Mouse (Mus musculus): ENCODE measurements around the gene Fgfrl1. TPM values are rescaled to one million over a fixed set of nuclear protein-coding genes. Genes with fewer than 3 reads are reported as not detected.
A peak's percentile ranks its signal among the peaks of the same experiment; 100 is the strongest.

Gene Fgfrl1
- polyA plus RNA-seq, 1 experiment from 2014 or later = 2.9 TPM

DNA sequence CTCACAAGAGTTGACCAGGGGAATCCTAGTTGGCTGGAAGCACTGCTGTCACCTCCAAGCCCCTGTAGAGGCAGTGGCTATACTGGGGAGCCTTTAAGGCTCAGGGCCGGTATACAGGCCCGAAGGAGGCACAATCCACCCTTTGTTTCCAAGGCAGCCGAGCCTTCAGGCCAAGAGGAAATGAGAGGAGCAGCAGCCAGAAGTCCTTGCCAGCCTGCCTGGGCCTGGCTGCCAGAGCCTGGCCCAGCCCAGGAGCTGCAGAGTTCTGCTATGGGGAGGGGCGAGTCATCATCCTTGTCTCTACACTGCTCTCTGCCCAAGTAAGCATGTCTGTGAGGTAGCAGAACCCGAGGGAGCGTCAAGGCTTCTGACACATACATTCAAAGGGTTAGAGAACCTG is 22.0 kb downstream of the Fgfrl1 start:
- no peak for ATAC-seq (ENCODE audit: low read depth)
- H3K9me3 ChIP-seq (replicated peaks; ENCODE audit: control insufficient read depth, low read length) = no peaks in the 10 kb centered on the region
- no peak overlapping the region for H3K9ac ChIP-seq (ENCODE audit: low read depth, low read length)
- H3K4me2 ChIP-seq (ENCODE audit: low read depth, low read length) = no peak overlapping the region
- H3K27ac ChIP-seq (ENCODE audit: low read length) = no peak overlapping the region
- no peaks in the 10 kb centered on the region for H3K36me3 ChIP-seq (ENCODE audit: control insufficient read depth, insufficient read depth)
- WGBS (ENCODE audit: insufficient replicate concordance) = 48% methylated on average over 6 of the region's 6 CpGs
- peaks cover 2% of the 10 kb centered on the region for H3K4me1 ChIP-seq (ENCODE audit: control insufficient read depth, low read depth, low read length)
- no peak overlapping the region for H3K4me3 ChIP-seq (ENCODE audit: low read depth, low read length)
- no peaks in the 10 kb centered on the region for H3K27me3 ChIP-seq (ENCODE audit: control insufficient read depth, insufficient read depth, low read depth, low read length)

- Histone ChIP-seq H3K4me1 (ENCODE audit: control insufficient read depth, low read depth, low read length) (no peaks in the 10 kb centered on the region), H3K4me3 (ENCODE audit: low read depth, low read length) (no peak overlapping the region)
- 59% methylated on average over 1 of the region's 1 CpGs for WGBS (ENCODE audit: insufficient replicate concordance)
Measured at GRCm38 (mm10) chr5:108715974-108716373, 23.8 kb downstream of the Fgfrl1 start.

DNA sequence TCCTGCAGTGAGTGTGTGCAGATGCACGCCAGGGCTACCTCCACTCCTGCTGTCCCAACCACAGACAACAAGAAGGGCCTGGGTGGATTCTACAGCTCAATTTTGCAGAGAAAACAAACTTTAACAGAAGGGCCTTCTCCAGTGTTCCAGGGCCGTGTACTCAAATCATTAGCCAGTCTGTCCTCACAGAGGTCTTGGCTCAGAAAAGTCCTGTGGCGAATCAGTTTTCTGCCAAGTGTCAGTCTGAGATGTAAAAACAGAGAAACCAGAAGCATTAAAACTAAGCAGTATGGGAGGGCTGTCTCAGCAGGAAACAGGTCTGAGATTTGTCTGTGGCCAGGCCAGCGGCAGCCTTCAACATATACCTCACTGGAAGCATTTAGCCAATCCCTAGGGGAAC is 25.9 kb downstream of the Fgfrl1 start:
- no peaks in the 10 kb centered on the region for H3K27me3 ChIP-seq (ENCODE audit: control insufficient read depth, insufficient read depth, low read depth, low read length)
- H3K4me1 ChIP-seq (ENCODE audit: control insufficient read depth, low read depth, low read length) = no peaks in the 10 kb centered on the region
- no peak overlapping the region for H3K4me3 ChIP-seq (ENCODE audit: low read depth, low read length)
- H3K9ac ChIP-seq (ENCODE audit: low read depth, low read length) = no peak overlapping the region
- H3K9me3 ChIP-seq (replicated peaks; ENCODE audit: control insufficient read depth, low read length) = no peaks in the 10 kb centered on the region
- H3K27ac ChIP-seq (ENCODE audit: low read length) = no peak overlapping the region
- no peak overlapping the region for H3K4me2 ChIP-seq (ENCODE audit: low read depth, low read length)
- ATAC-seq (ENCODE audit: low read depth) = no peak
- no peaks in the 10 kb centered on the region for H3K36me3 ChIP-seq (ENCODE audit: control insufficient read depth, insufficient read depth)
- 49% methylated on average over 4 of the region's 4 CpGs for WGBS (ENCODE audit: insufficient replicate concordance)

More at GRCm38 (mm10) chr5:108715974-108716373, 23.8 kb downstream of the Fgfrl1 start:
- Histone ChIP-seq H3K9ac (ENCODE audit: low read depth, low read length) (no peak overlapping the region), H3K4me2 (ENCODE audit: low read depth, low read length) (no peak overlapping the region), H3K27ac (ENCODE audit: low read length) (no peak overlapping the region), H3K27me3 (ENCODE audit: control insufficient read depth, insufficient read depth, low read depth, low read length) (no peaks in the 10 kb centered on the region), H3K9me3 (replicated peaks; ENCODE audit: control insufficient read depth, low read length) (no peaks in the 10 kb centered on the region), H3K36me3 (ENCODE audit: control insufficient read depth, insufficient read depth) (no peaks in the 10 kb centered on the region)
- no peak for ATAC-seq (ENCODE audit: low read depth)

GRCm38 (mm10) chr5:108719761-108720160 is 27.6 kb downstream of the Fgfrl1 start:
- no peak overlapping the region for H3K27ac ChIP-seq (ENCODE audit: low read length)
- H3K4me1 ChIP-seq (ENCODE audit: control insufficient read depth, low read depth, low read length) = no peaks in the 10 kb centered on the region
- H3K27me3 ChIP-seq (ENCODE audit: control insufficient read depth, insufficient read depth, low read depth, low read length) = no peaks in the 10 kb centered on the region
- no peak overlapping the region for H3K4me3 ChIP-seq (ENCODE audit: low read depth, low read length)
- H3K9ac ChIP-seq (ENCODE audit: low read depth, low read length) = no peak overlapping the region
- H3K36me3 ChIP-seq (ENCODE audit: control insufficient read depth, insufficient read depth) = no peaks in the 10 kb centered on the region
- no peak for ATAC-seq (ENCODE audit: low read depth)
- no peaks in the 10 kb centered on the region for H3K9me3 ChIP-seq (replicated peaks; ENCODE audit: control insufficient read depth, low read length)
- WGBS (ENCODE audit: insufficient replicate concordance) = 39% methylated on average over 7 of the region's 7 CpGs
- no peak overlapping the region for H3K4me2 ChIP-seq (ENCODE audit: low read depth, low read length)

GRCm38 (mm10) chr5:108724006-108724405 is 31.8 kb downstream of the Fgfrl1 start:
- ATAC-seq (ENCODE audit: low read depth) = no peak
- H3K27ac ChIP-seq (ENCODE audit: low read length) = no peak overlapping the region
- no peaks in the 10 kb centered on the region; the same call in 1 of the 2 replicates for H3K4me1 ChIP-seq (ENCODE audit: control insufficient read depth, low read depth, low read length)
- H3K27me3 ChIP-seq (ENCODE audit: control insufficient read depth, insufficient read depth, low read depth, low read length) = no peaks in the 10 kb centered on the region
- 47% methylated on average over 2 of the region's 2 CpGs for WGBS (ENCODE audit: insufficient replicate concordance)
- H3K4me3 ChIP-seq (ENCODE audit: low read depth, low read length) = no peak overlapping the region
- H3K4me2 ChIP-seq (ENCODE audit: low read depth, low read length) = no peak overlapping the region
- no peak overlapping the region for H3K9ac ChIP-seq (ENCODE audit: low read depth, low read length)
- H3K36me3 ChIP-seq (ENCODE audit: control insufficient read depth, insufficient read depth) = no peaks in the 10 kb centered on the region
- no peaks in the 10 kb centered on the region for H3K9me3 ChIP-seq (replicated peaks; ENCODE audit: control insufficient read depth, low read length)

- WGBS (ENCODE audit: insufficient replicate concordance) = 22% methylated on average over 5 of the region's 5 CpGs
- no peaks in the 10 kb centered on the region; the same call in 1 of the 2 replicates for H3K4me1 ChIP-seq (ENCODE audit: control insufficient read depth, low read depth, low read length)
- no peak overlapping the region for H3K9ac ChIP-seq (ENCODE audit: low read depth, low read length)
- H3K4me2 ChIP-seq (ENCODE audit: low read depth, low read length) = no peak overlapping the region
- H3K36me3 ChIP-seq (ENCODE audit: control insufficient read depth, insufficient read depth) = no peaks in the 10 kb centered on the region
- no peak overlapping the region for H3K4me3 ChIP-seq (ENCODE audit: low read depth, low read length)
- ATAC-seq (ENCODE audit: low read depth) = peak; percentile 66
- H3K27ac ChIP-seq (ENCODE audit: low read length) = no peak overlapping the region
- no peaks in the 10 kb centered on the region for H3K9me3 ChIP-seq (replicated peaks; ENCODE audit: control insufficient read depth, low read length)
- H3K27me3 ChIP-seq (ENCODE audit: control insufficient read depth, insufficient read depth, low read depth, low read length) = no peaks in the 10 kb centered on the region
Measured at GRCm38 (mm10) chr5:108726557-108727248, 34.5 kb downstream of the Fgfrl1 start.

GRCm38 (mm10) chr5:108727425-108727824 is 35.2 kb downstream of the Fgfrl1 start:
- H3K36me3 ChIP-seq (ENCODE audit: control insufficient read depth, insufficient read depth) = no peaks in the 10 kb centered on the region
- H3K27ac ChIP-seq (ENCODE audit: low read length) = no peak overlapping the region
- no peak for ATAC-seq (ENCODE audit: low read depth)
- H3K9me3 ChIP-seq (replicated peaks; ENCODE audit: control insufficient read depth, low read length) = no peaks in the 10 kb centered on the region
- no peak overlapping the region for H3K9ac ChIP-seq (ENCODE audit: low read depth, low read length)
- H3K4me3 ChIP-seq (ENCODE audit: low read depth, low read length) = no peak overlapping the region
- H3K27me3 ChIP-seq (ENCODE audit: control insufficient read depth, insufficient read depth, low read depth, low read length) = no peaks in the 10 kb centered on the region
- no peak overlapping the region for H3K4me2 ChIP-seq (ENCODE audit: low read depth, low read length)
- 83% methylated on average over 1 of the region's 1 CpGs for WGBS (ENCODE audit: insufficient replicate concordance)
- H3K4me1 ChIP-seq (ENCODE audit: control insufficient read depth, low read depth, low read length) = no peaks in the 10 kb centered on the region; the same call in 1 of the 2 replicates

DNA sequence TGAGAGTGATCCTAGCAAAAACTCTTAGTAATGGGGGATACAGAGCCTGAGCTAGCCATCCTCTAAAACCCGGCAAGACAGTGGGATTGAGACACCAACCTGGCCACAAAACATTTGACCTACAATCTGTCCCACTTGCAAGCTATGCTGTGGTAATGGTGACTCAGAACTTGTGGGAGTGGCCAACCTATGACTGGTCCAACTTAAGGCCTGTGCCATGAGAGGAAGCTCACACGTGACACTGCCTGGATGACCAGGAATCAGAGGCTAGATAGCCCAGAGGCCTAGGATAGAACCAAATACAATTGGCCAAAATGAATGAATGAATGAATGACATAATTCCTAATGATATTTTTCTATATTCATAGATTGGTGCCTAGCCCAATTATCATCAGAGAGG is 49.7 kb downstream of the Fgfrl1 start:
- H3K9ac ChIP-seq (ENCODE audit: low read depth, low read length) = no peak overlapping the region
- no peaks in the 10 kb centered on the region; the same call in 1 of the 2 replicates for H3K27me3 ChIP-seq (ENCODE audit: control insufficient read depth, insufficient read depth, low read depth, low read length)
- H3K4me3 ChIP-seq (ENCODE audit: low read depth, low read length) = no peak overlapping the region
- H3K4me1 ChIP-seq (ENCODE audit: control insufficient read depth, low read depth, low read length) = no peaks in the 10 kb centered on the region
- no peak for ATAC-seq (ENCODE audit: low read depth)
- no peaks in the 10 kb centered on the region for H3K9me3 ChIP-seq (replicated peaks; ENCODE audit: control insufficient read depth, low read length)
- no peak overlapping the region for H3K4me2 ChIP-seq (ENCODE audit: low read depth, low read length)
- 47% methylated on average over 2 of the region's 2 CpGs for WGBS (ENCODE audit: insufficient replicate concordance)
- no peak overlapping the region for H3K27ac ChIP-seq (ENCODE audit: low read length)
- H3K36me3 ChIP-seq (ENCODE audit: control insufficient read depth, insufficient read depth) = no peaks in the 10 kb centered on the region

- no peak overlapping the region for H3K9ac ChIP-seq (ENCODE audit: low read depth, low read length)
- no peaks in the 10 kb centered on the region for H3K9me3 ChIP-seq (replicated peaks; ENCODE audit: control insufficient read depth, low read length)
- no peak overlapping the region for H3K4me3 ChIP-seq (ENCODE audit: low read depth, low read length)
- 45% methylated on average over 2 of the region's 2 CpGs for WGBS (ENCODE audit: insufficient replicate concordance)
- no peak overlapping the region for H3K27ac ChIP-seq (ENCODE audit: low read length)
- no peak for ATAC-seq (ENCODE audit: low read depth)
- no peak overlapping the region for H3K4me2 ChIP-seq (ENCODE audit: low read depth, low read length)
- H3K4me1 ChIP-seq (ENCODE audit: control insufficient read depth, low read depth, low read length) = no peaks in the 10 kb centered on the region
- no peaks in the 10 kb centered on the region; the same call in 1 of the 2 replicates for H3K27me3 ChIP-seq (ENCODE audit: control insufficient read depth, insufficient read depth, low read depth, low read length)
- no peaks in the 10 kb centered on the region for H3K36me3 ChIP-seq (ENCODE audit: control insufficient read depth, insufficient read depth)
Measured at GRCm38 (mm10) chr5:108742596-108742995, 50.4 kb downstream of the Fgfrl1 start.
